Mouse (Mus musculus): ENCODE measurements at regions not wholly inside any gene's neighbourhood (a gene's known extent, or its start where the extent isn't known, plus 50 kb on each side); places are given as distances from the start of the nearest gene placed in this dataset.
A peak's percentile ranks its signal among the peaks of the same experiment; 100 is the strongest.

DNA sequence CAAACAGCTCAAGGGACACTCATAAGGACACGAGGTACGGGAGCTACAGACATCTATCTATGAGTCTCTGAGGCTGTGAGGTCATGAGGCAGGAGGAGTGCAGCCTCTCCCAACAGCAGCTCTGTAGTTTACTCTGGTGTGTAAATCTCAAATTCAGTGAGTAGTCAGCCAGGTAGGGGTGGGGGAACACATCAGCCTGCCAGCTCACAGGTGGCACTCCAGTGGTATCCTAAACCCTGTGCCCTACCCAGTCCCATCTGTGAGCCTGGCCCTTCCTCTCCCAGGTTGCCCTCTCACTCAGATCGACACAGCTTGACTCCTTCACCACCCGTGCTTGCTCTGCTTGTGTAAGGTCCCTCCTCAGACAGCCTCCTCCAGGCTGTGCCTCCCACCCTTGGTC lies 202.2 kb downstream of the Sipa1l2 start:
- peak overlapping the region; percentile 86 for H3K27ac ChIP-seq (ENCODE audit: low read depth, low read length)
- no peaks in the 10 kb centered on the region for H3K9me3 ChIP-seq (replicated peaks; ENCODE audit: control insufficient read depth, low read length)
- 68% methylated on average over 4 of the region's 4 CpGs for WGBS (ENCODE audit: insufficient replicate concordance)
- H3K9ac ChIP-seq (ENCODE audit: low read depth, low read length) = 0 out of 2 replicates have a peak overlapping the region, but pooled peaks have one; percentile 3
- peaks cover 24% of the 10 kb centered on the region for H3K4me1 ChIP-seq (ENCODE audit: control insufficient read depth, insufficient read depth, low read length)
- no peaks in the 10 kb centered on the region for H3K27me3 ChIP-seq (ENCODE audit: control insufficient read depth, insufficient read depth, low read length)
- H3K4me2 ChIP-seq = no peak overlapping the region
- no peaks in the 10 kb centered on the region for H3K36me3 ChIP-seq (ENCODE audit: control insufficient read depth, insufficient read depth, low read length)
- no peak for ATAC-seq (replicated peaks; ENCODE audit: insufficient number of reproducible peaks, low FRiP score, low TSS enrichment)
- H3K4me3 ChIP-seq (ENCODE audit: low read depth, low read length) = no peak overlapping the region

DNA sequence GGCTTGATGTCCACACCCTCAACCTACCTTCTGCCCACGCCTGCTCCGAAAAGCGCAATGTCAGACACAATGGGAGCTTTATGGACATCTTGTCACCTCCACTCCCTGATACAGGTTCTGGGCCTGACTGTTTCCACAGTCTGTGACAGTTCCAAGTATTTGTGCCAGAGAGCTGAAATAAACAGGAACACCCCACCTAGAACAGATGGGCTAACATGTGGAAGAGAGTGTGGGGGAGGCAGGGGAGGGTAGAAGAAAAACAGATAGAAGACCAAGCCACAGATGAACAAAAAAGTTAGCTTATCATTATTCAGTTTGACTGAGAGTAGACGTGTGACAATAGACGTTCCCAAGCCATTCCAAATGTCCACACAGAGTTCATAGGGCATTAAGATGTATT lies 204.6 kb downstream of the Sipa1l2 start:
- H3K4me3 ChIP-seq (ENCODE audit: low read depth, low read length) = no peak overlapping the region
- no peak overlapping the region for H3K27ac ChIP-seq (ENCODE audit: low read depth, low read length)
- H3K4me2 ChIP-seq = no peak overlapping the region
- no peaks in the 10 kb centered on the region for H3K36me3 ChIP-seq (ENCODE audit: control insufficient read depth, insufficient read depth, low read length)
- H3K4me1 ChIP-seq (ENCODE audit: control insufficient read depth, insufficient read depth, low read length) = peaks cover 21% of the 10 kb centered on the region
- no peak for ATAC-seq (replicated peaks; ENCODE audit: insufficient number of reproducible peaks, low FRiP score, low TSS enrichment)
- WGBS (ENCODE audit: insufficient replicate concordance) = 85% methylated on average over 5 of the region's 5 CpGs
- H3K27me3 ChIP-seq (ENCODE audit: control insufficient read depth, insufficient read depth, low read length) = no peaks in the 10 kb centered on the region
- H3K9ac ChIP-seq (ENCODE audit: low read depth, low read length) = no peak overlapping the region
- peaks cover 5% of the 10 kb centered on the region for H3K9me3 ChIP-seq (replicated peaks; ENCODE audit: control insufficient read depth, low read length)

DNA sequence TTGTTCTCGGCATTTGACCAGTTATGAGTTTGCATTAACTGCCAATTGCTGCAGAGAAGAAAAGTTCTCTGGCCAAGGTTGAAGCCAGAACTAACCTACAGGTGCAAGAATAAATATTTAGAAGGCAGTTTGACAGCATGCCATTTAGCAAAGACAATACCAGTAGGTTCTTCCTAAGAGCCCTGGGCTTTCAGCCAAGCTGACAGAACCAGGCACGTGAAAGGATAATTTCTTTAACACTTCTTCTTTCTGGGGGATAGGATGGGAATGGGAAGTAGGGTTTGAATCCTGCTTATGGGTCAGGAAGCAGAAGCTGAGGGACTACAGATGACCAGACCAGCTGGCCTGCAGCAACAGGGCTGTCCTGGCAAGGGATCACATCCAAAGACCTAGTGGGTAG lies 210.2 kb downstream of the Sipa1l2 start:
- 0 out of 2 replicates have a peak, but pooled peaks cover 4% of the 10 kb centered on the region for H3K27me3 ChIP-seq (ENCODE audit: control insufficient read depth, insufficient read depth, low read length)
- no peak overlapping the region for H3K4me2 ChIP-seq
- H3K9ac ChIP-seq (ENCODE audit: low read depth, low read length) = no peak overlapping the region
- peaks cover 10% of the 10 kb centered on the region for H3K9me3 ChIP-seq (replicated peaks; ENCODE audit: control insufficient read depth, low read length)
- H3K27ac ChIP-seq (ENCODE audit: low read depth, low read length) = no peak overlapping the region
- no peak overlapping the region for H3K4me3 ChIP-seq (ENCODE audit: low read depth, low read length)
- ATAC-seq (replicated peaks; ENCODE audit: insufficient number of reproducible peaks, low FRiP score, low TSS enrichment) = no peak
- peaks cover 21% of the 10 kb centered on the region for H3K4me1 ChIP-seq (ENCODE audit: control insufficient read depth, insufficient read depth, low read length)
- WGBS (ENCODE audit: insufficient replicate concordance) = 69% methylated on average over 2 of the region's 2 CpGs
- H3K36me3 ChIP-seq (ENCODE audit: control insufficient read depth, insufficient read depth, low read length) = no peaks in the 10 kb centered on the region

DNA sequence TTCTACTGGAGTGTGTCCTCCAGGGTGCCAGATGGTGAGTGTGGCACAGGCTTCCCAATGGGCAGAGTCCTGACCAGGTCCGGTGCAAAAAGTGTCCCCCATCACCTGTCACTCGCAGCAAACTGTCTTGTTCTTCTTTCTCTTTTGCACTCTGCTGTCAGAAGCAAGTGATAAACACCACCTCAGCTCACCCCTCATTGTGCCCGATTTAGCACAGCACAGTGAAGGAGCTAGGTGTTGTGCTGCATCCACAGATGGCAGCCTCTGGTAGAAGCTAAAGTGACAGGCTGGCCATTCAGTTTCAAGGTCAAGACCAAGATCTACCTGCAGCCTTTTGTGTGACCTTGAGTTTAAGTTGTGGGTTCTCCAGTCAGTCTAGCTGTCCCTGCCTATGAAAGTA lies 211.8 kb downstream of the Sipa1l2 start:
- no peak for ATAC-seq (replicated peaks; ENCODE audit: insufficient number of reproducible peaks, low FRiP score, low TSS enrichment)
- peaks cover 29% of the 10 kb centered on the region for H3K4me1 ChIP-seq (ENCODE audit: control insufficient read depth, insufficient read depth, low read length)
- no peak overlapping the region for H3K4me3 ChIP-seq (ENCODE audit: low read depth, low read length)
- H3K9ac ChIP-seq (ENCODE audit: low read depth, low read length) = no peak overlapping the region
- H3K4me2 ChIP-seq = no peak overlapping the region
- peaks cover 10% of the 10 kb centered on the region for H3K9me3 ChIP-seq (replicated peaks; ENCODE audit: control insufficient read depth, low read length)
- peak overlapping the region; percentile 16 for H3K27ac ChIP-seq (ENCODE audit: low read depth, low read length)
- H3K36me3 ChIP-seq (ENCODE audit: control insufficient read depth, insufficient read depth, low read length) = no peaks in the 10 kb centered on the region
- 49% methylated on average over 3 of the region's 3 CpGs for whole genome bisulfite sequencing (ENCODE audit: insufficient replicate concordance)
- H3K27me3 ChIP-seq (ENCODE audit: control insufficient read depth, insufficient read depth, low read length) = 0 out of 2 replicates have a peak, but pooled peaks cover 4% of the 10 kb centered on the region

DNA sequence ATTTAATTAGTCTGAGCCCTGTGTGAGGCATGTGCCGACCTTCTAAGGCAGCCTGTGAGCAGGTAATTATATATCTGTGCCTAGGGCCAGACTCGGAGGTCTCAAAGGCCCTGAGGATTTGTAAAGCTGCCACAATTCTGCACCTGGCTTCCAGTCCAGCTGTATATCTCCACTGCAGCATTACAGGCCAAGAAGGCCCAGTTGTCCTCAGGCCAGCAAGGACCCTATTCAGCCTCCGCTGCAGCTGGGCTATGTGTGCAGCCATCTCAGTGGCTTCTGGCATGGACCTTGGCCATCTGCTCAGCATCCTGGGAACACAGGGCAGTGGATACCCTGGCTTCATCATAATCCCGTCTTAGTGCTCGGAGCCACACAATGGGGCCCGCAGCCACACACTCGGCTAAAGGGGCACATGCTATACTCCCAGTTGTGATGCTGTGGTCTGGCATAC lies 214.5 kb downstream of the Sipa1l2 start:
- Histone ChIP-seq H3K4me1 (ENCODE audit: control insufficient read depth, insufficient read depth, low read length) (peaks cover 51% of the 10 kb centered on the region), H3K9me3 (replicated peaks; ENCODE audit: control insufficient read depth, low read length) (peaks cover 5% of the 10 kb centered on the region), H3K27ac (ENCODE audit: low read depth, low read length) (0 out of 2 replicates have a peak overlapping the region, but pooled peaks have one; percentile 41), H3K4me2 (no peak overlapping the region), H3K9ac (ENCODE audit: low read depth, low read length) (0 out of 2 replicates have a peak overlapping the region, but pooled peaks have one; percentile 46), H3K36me3 (ENCODE audit: control insufficient read depth, insufficient read depth, low read length) (no peaks in the 10 kb centered on the region), H3K4me3 (ENCODE audit: low read depth, low read length) (no peak overlapping the region), H3K27me3 (ENCODE audit: control insufficient read depth, insufficient read depth, low read length) (0 out of 2 replicates have a peak, but pooled peaks cover 4% of the 10 kb centered on the region)
- no peak for ATAC-seq (replicated peaks; ENCODE audit: insufficient number of reproducible peaks, low FRiP score, low TSS enrichment)
- 68% methylated on average over 7 of the region's 7 CpGs for WGBS (ENCODE audit: insufficient replicate concordance)

DNA sequence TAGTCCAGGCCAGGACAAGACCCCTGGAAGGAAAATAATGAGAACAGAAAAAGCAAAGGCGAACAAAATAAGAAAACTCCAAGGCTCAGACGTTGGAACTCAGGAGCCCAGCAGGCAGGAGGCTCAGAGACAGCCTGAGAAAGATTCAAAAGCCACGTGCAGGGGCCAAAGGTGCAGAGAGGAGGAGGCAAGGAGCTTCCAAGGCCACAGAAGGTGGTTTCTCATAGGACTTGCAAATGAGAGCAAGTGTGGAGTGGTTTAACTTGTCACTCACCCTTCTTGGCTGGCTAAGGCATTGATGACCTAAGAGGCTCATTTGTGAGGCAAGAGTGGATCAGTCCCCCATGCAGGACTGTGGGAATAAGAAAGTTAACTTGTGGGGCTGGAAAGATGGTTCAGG lies 217.3 kb downstream of the Sipa1l2 start:
- Histone ChIP-seq H3K4me1 (ENCODE audit: control insufficient read depth, insufficient read depth, low read length) (peaks cover 73% of the 10 kb centered on the region), H3K27ac (ENCODE audit: low read depth, low read length) (peak overlapping the region; percentile 86), H3K27me3 (ENCODE audit: control insufficient read depth, insufficient read depth, low read length) (peaks cover 8% of the 10 kb centered on the region; the same call in 1 of the 2 replicates), H3K36me3 (ENCODE audit: control insufficient read depth, insufficient read depth, low read length) (no peaks in the 10 kb centered on the region), H3K4me2 (no peak overlapping the region), H3K9me3 (replicated peaks; ENCODE audit: control insufficient read depth, low read length) (no peaks in the 10 kb centered on the region), H3K9ac (ENCODE audit: low read depth, low read length) (no peak overlapping the region), H3K4me3 (ENCODE audit: low read depth, low read length) (no peak overlapping the region)
- ATAC-seq (replicated peaks; ENCODE audit: insufficient number of reproducible peaks, low FRiP score, low TSS enrichment) = no peak
- 53% methylated on average over 3 of the region's 3 CpGs for WGBS (ENCODE audit: insufficient replicate concordance)

DNA sequence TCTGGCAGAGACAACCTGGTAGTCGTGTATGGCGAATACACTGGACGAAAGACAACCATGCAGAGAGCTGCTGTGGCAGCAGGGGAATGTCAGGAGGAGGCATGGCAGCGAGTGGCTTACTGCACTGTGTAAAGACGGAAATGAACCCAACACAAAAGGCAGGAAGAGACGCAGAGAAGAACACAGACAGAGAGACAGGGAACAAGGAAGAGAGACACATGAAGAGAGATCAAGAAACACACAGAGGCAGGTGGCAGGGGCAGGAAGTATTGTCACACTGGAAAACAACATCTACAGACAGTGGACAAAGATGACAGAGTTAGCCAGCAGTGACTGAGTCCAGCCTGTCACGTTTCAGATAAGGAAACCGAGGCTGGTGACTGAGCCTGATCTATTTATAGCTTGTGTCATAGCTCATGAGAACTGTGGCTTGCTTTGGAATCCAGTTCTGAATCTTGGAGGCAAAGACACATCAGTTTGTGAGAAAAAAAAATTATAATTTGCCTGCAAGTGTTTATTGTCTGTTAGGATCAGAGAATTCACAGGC lies 218.0 kb downstream of the Sipa1l2 start:
- no peak overlapping the region for H3K4me3 ChIP-seq (ENCODE audit: low read depth, low read length)
- peaks cover 77% of the 10 kb centered on the region for H3K4me1 ChIP-seq (ENCODE audit: control insufficient read depth, insufficient read depth, low read length)
- peak overlapping the region; percentile 86 for H3K27ac ChIP-seq (ENCODE audit: low read depth, low read length)
- H3K36me3 ChIP-seq (ENCODE audit: control insufficient read depth, insufficient read depth, low read length) = no peaks in the 10 kb centered on the region
- 0 out of 2 replicates have a peak overlapping the region, but pooled peaks have one; percentile 14 for H3K4me2 ChIP-seq
- H3K27me3 ChIP-seq (ENCODE audit: control insufficient read depth, insufficient read depth, low read length) = peaks cover 8% of the 10 kb centered on the region; the same call in 1 of the 2 replicates
- no peaks in the 10 kb centered on the region for H3K9me3 ChIP-seq (replicated peaks; ENCODE audit: control insufficient read depth, low read length)
- 35% methylated on average over 8 of the region's 8 CpGs for WGBS (ENCODE audit: insufficient replicate concordance)
- no peak for ATAC-seq (replicated peaks; ENCODE audit: insufficient number of reproducible peaks, low FRiP score, low TSS enrichment)
- H3K9ac ChIP-seq (ENCODE audit: low read depth, low read length) = peak overlapping the region; percentile 60; the same call in 1 of the 2 replicates

DNA sequence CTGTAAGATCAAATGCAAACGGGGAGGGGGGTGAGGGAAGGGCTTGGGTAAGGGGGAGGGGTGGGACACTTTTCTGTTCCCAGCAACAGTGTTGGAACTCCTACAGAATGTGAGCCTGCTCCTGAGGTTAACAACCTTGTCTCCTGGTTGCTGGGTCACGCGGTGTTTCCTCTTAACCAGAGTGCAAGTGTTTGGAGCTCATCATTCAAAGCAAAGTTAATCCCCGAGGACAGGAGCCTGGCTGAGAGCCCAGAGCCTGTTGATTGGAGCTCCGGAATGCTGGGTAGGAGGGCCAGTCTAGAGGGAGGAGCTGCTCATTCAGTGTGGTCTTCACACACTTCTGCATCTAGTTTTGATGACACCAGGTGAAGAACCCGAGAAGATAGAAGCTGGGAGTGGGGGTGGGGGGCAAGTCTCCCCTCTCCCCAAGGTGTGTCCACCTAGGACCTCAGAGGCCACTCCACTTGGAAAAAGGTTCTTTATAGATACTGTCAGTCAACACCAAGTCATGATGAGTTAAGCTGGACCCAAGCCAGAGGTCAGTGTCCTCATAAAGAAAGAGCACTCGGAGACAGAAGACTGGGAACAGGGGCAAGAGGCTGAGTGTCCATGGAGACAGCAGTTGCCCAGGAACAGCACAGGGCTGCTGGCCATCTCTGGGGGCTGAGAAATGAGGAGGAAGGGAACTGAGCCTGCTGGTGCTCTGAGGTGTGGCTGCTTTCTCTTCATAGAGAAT lies 220.2 kb downstream of the Sipa1l2 start:
- 6% methylated on average over 7 of the region's 7 CpGs for WGBS (ENCODE audit: insufficient replicate concordance)
- Histone ChIP-seq H3K4me3 (ENCODE audit: low read depth, low read length) (no peak overlapping the region), H3K9ac (ENCODE audit: low read depth, low read length) (no peak overlapping the region), H3K27ac (ENCODE audit: low read depth, low read length) (peak overlapping the region; percentile 82), H3K4me1 (ENCODE audit: control insufficient read depth, insufficient read depth, low read length) (peaks cover 80% of the 10 kb centered on the region), H3K4me2 (peak overlapping the region; percentile 49), H3K27me3 (ENCODE audit: control insufficient read depth, insufficient read depth, low read length) (peaks cover 3% of the 10 kb centered on the region; the same call in 1 of the 2 replicates), H3K9me3 (replicated peaks; ENCODE audit: control insufficient read depth, low read length) (no peaks in the 10 kb centered on the region), H3K36me3 (ENCODE audit: control insufficient read depth, insufficient read depth, low read length) (no peaks in the 10 kb centered on the region)
- peak; percentile 75 for ATAC-seq (replicated peaks; ENCODE audit: insufficient number of reproducible peaks, low FRiP score, low TSS enrichment)
